Mouse (Mus musculus): ENCODE results near the gene Hspa12b.
A peak's percentile ranks its signal among the peaks of the same experiment; 100 is the strongest.

Gene Hspa12b

GRCm38 (mm10) chr2:131128636-131129157 lies 1.6 kb downstream of the Hspa12b start:
- DNase-seq (ENCODE audit: low read depth, low spot score), result no peak

GRCm38 (mm10) chr2:131129836-131130235 lies 2.8 kb downstream of the Hspa12b start:
- no peak for DNase-seq (ENCODE audit: low read depth, low spot score)

- DNase-seq (ENCODE audit: low read depth, low spot score), result no peak
These were observed 3.8 kb downstream of the Hspa12b start for GRCm38 (mm10) chr2:131130849-131131248.

GRCm38 (mm10) chr2:131132111-131132888 lies 5.2 kb downstream of the Hspa12b start:
- no peak for DNase-seq (ENCODE audit: low read depth, low spot score)

GRCm38 (mm10) chr2:131132930-131133547 lies 6.0 kb downstream of the Hspa12b start, which contains the start of gene Gm11037:
Gm11037 (plus strand) TSS chr2:131133497.
- no peak for DNase-seq (ENCODE audit: low read depth, low spot score)

GRCm38 (mm10) chr2:131134381-131134780 lies 7.3 kb downstream of the Hspa12b start:
- DNase-seq (ENCODE audit: low read depth, low spot score), result no peak

GRCm38 (mm10) chr2:131134826-131135400 lies 7.8 kb downstream of the Hspa12b start:
- DNase-seq (ENCODE audit: low read depth, low spot score), result no peak

GRCm38 (mm10) chr2:131135521-131136139 lies 8.6 kb downstream of the Hspa12b start:
- no peak for DNase-seq (ENCODE audit: low read depth, low spot score)

- DNase-seq (ENCODE audit: low read depth, low spot score), result no peak
These were observed 11.2 kb downstream of the Hspa12b start for GRCm38 (mm10) chr2:131138296-131138695.

GRCm38 (mm10) chr2:131138760-131139159 lies 11.7 kb downstream of the Hspa12b start:
- DNase-seq (ENCODE audit: low read depth, low spot score), result no peak

- DNase-seq (ENCODE audit: low read depth, low spot score), result no peak
These were observed 12.2 kb downstream of the Hspa12b start for GRCm38 (mm10) chr2:131139287-131139686.

GRCm38 (mm10) chr2:131139886-131140532 lies 12.9 kb downstream of the Hspa12b start:
- peak; percentile 39 for DNase-seq (ENCODE audit: low read depth, low spot score)

- DNase-seq (ENCODE audit: low read depth, low spot score), result no peak
These were observed 13.4 kb downstream of the Hspa12b start for GRCm38 (mm10) chr2:131140533-131140905.

- no peak for DNase-seq (ENCODE audit: low read depth, low spot score)
These were observed 14.4 kb downstream of the Hspa12b start for GRCm38 (mm10) chr2:131141336-131141986.

GRCm38 (mm10) chr2:131142592-131142991 lies 15.5 kb downstream of the Hspa12b start:
- DNase-seq (ENCODE audit: low read depth, low spot score), result peak; percentile 95

- DNase-seq (ENCODE audit: low read depth, low spot score), result no peak
These were observed 16.1 kb downstream of the Hspa12b start for GRCm38 (mm10) chr2:131143007-131143780.

- peak; percentile 46 for DNase-seq (ENCODE audit: low read depth, low spot score)
These were observed 18.0 kb downstream of the Hspa12b start for GRCm38 (mm10) chr2:131145121-131145520.

- DNase-seq (ENCODE audit: low read depth, low spot score), result no peak
These were observed 18.5 kb downstream of the Hspa12b start for GRCm38 (mm10) chr2:131145536-131145935.

GRCm38 (mm10) chr2:131146193-131147042 lies 19.3 kb downstream of the Hspa12b start:
- DNase-seq (ENCODE audit: low read depth, low spot score), result no peak
